In the genomic region with DNA sequence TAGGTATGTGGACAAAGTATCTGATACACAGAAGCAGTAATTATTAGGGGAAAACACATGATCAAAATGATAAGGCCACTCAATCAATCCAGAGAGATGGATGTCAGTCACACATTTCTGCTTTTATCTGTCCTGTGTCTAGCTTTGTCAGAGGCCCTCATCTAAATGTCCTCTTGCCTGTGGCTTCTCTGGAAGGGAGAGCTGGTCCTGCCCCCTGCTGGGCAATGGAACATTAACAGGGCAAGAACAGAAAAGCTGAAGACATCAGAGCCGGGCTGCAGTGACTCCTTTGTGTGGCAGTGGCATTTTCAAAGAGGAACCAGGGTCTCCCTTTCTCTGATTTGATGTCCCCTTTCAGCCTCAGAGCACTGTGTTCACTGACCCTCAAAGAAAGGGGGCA, we compare ENCODE assay signal across 8 mouse cellular contexts.
A peak's percentile ranks its signal among the peaks of the same experiment; 100 is the strongest.
DNase-seq lines count a peak whose midpoint lies in the region; ATAC-seq lines count a peak whose summit lies in the region.

No protein-coding gene starts in this region.

- H3K4me3 ChIP-seq in hindbrain, embryonic 11.5 days (ENCODE audit: low read depth, low read length), result no peak overlapping the region
- H3K4me3 ChIP-seq in hindbrain, embryonic 13.5 days, result no peak overlapping the region

- DNase-seq in hindbrain, embryonic 11.5 days (ENCODE audit: low spot score), result peak; percentile 70
- DNase-seq in ES-CJ7 (ENCODE audit: low read depth, low spot score), result peak; percentile 45
- DNase-seq in frontal cortex, postnatal 10 days (ENCODE audit: low spot score in 2 of 2), result peak; percentile 28 to 56
- DNase-seq in left cerebral cortex, adult 18-20 months (ENCODE audit: low spot score in 2 of 2), result peak; percentile 72 to 73
- DNase-seq in right cerebral cortex, adult 18-20 months, result peak; percentile 62
- no peak for DNase-seq in thymus, postnatal 25 days

- no peaks in the 10 kb centered on the region for H3K9me3 ChIP-seq in hindbrain, embryonic 11.5 days (ENCODE audit: control insufficient read depth, low read length)
- H3K9me3 ChIP-seq in hindbrain, embryonic 13.5 days, result no peaks in the 10 kb centered on the region

- 17% methylated on average over 1 of the region's 1 CpGs for WGBS in hindbrain, embryonic 11.5 days
- 15% methylated on average over 1 of the region's 1 CpGs for WGBS in hindbrain, embryonic 13.5 days

- H3K4me1 ChIP-seq in hindbrain, embryonic 11.5 days (replicated peaks; ENCODE audit: control insufficient read depth, insufficient read depth, low read length), result no peaks in the 10 kb centered on the region
- no peaks in the 10 kb centered on the region for H3K4me1 ChIP-seq in hindbrain, embryonic 13.5 days (replicated peaks)

- H3K27me3 ChIP-seq in hindbrain, embryonic 11.5 days (ENCODE audit: control insufficient read depth, insufficient read depth, low read length), result no peaks in the 10 kb centered on the region
- H3K27me3 ChIP-seq in hindbrain, embryonic 13.5 days, result no peaks in the 10 kb centered on the region

- no peak overlapping the region for H3K9ac ChIP-seq in hindbrain, embryonic 11.5 days (ENCODE audit: low read depth, low read length)
- no peak overlapping the region for H3K9ac ChIP-seq in hindbrain, embryonic 13.5 days

- H3K4me2 ChIP-seq in hindbrain, embryonic 11.5 days (replicated peaks; ENCODE audit: low read depth, low read length), result no peak overlapping the region
- no peak overlapping the region for H3K4me2 ChIP-seq in hindbrain, embryonic 13.5 days

- no peak overlapping the region for H3K27ac ChIP-seq in hindbrain, embryonic 11.5 days (ENCODE audit: low read depth, low read length)
- no peak overlapping the region for H3K27ac ChIP-seq in hindbrain, embryonic 13.5 days

- ATAC-seq in hindbrain, embryonic 11.5 days (ENCODE audit: low FRiP score), result no peak
- ATAC-seq in hindbrain, embryonic 13.5 days (ENCODE audit: low FRiP score), result no peak
- ATAC-seq in cerebellum, adult (ENCODE audit: insufficient number of reproducible peaks, low FRiP score, low TSS enrichment), result 0 out of 2 replicates have a peak, but pooled peaks have one; percentile 54

- no peaks in the 10 kb centered on the region for H3K36me3 ChIP-seq in hindbrain, embryonic 11.5 days (ENCODE audit: control insufficient read depth, insufficient read depth, low read length)
- no peaks in the 10 kb centered on the region for H3K36me3 ChIP-seq in hindbrain, embryonic 13.5 days
